Mouse (Mus musculus): ENCODE measurements around the gene Adipor2.

DNA sequence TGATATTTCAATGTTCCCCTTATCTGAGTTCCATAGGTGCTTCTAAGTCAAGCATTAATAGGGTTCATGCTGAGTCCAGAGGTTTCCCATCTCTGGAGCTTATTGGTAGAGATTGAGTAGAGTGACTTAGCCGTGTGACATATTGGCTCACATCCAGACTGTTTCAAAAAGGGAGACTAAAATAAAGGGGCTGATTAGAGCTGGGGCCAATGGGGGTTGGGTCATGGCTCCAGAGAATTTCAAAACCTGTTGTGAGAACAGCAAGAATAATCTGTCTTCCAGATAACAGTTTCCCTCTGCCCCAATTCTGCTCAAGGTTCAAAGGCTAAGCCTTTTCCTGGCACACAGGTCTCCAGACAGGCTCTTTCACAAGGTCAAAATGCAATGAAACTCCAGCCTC is 7.7 kb downstream of the Adipor2 start:
- TF ChIP-seq MAFK (IDR thresholded peaks at IDR 0.05; ENCODE audit: insufficient read depth, low read depth, low read length) (no peak), HCFC1 (IDR thresholded peaks at IDR 0.05; ENCODE audit: borderline replicate concordance, insufficient read depth, low read length) (no peak), CHD2 (IDR thresholded peaks at IDR 0.05; ENCODE audit: low read depth, low read length) (no peak), ZC3H11A (IDR thresholded peaks at IDR 0.05; ENCODE audit: borderline replicate concordance, low read depth, low read length) (no peak)
